Mouse (Mus musculus): ENCODE measurements around the gene Necap2. TPM values are rescaled to one million over a fixed set of nuclear protein-coding genes. Genes with fewer than 3 reads are reported as not detected.
A peak's percentile ranks its signal among the peaks of the same experiment; 100 is the strongest.

The Necap2 gene
- total RNA-seq, 2 experiments from 2014 or later: 36.6 to 41.4 TPM

DNA sequence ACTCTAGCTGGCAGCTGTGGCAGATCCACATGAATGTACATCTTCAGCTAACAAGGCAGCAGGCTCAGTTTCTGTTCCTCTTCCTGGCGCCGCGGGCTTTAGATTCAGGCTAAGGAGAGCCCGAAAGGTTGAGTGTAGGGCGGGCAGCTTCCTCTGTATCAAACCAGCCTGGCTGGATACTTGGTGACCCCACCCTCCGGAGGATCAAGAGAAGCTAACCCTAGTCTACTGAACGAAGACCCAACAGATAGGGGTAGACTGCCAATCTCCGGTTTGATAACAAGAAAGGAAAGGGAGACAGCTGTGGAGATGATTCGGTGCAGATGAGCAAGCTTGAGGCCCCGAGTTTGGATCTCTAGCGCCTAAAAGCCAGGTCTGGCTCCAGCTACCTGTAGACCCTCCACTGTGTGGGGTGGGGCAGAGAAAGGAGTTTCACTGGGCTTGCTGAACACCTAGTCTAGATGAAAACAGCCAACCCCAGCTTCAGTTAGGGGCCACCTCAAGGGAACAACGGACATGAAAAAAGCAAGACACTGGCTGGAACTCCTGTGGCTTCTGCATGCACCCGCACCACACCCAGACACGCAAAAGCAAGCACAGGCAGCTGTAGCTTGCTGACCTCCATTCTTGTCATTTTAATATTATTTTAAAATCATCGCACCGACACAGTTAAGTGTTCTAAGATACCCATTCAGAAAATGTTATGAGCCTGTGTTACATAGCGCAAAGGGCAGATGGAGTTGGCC is 1.2 kb downstream of the Necap2 start:
- DNase-seq: no peak
- intact Hi-C loops (cut with DNase I): no loop called here

DNA sequence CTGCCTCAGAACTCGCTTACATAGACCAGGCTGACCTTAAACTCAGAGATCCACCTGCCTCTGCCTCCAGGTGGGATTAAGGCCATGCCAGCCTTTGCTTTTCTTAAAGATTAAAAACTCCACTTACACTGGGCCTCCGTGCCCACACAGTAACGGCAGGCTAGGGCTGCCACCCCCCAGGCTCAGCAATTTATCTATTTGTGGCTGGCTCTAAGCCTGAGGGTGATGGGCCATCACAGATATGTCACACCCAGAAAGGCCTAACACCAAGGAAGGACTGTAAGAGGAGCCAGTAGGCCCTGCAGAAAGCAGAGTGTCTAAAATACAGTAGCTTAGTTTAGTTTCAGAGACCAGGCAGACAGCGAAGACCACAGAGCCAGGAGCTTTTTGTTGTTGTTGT is 4.0 kb downstream of the Necap2 start:
- DNase-seq: no peak
- intact Hi-C loops (cut with DNase I): no loop called here

DNA sequence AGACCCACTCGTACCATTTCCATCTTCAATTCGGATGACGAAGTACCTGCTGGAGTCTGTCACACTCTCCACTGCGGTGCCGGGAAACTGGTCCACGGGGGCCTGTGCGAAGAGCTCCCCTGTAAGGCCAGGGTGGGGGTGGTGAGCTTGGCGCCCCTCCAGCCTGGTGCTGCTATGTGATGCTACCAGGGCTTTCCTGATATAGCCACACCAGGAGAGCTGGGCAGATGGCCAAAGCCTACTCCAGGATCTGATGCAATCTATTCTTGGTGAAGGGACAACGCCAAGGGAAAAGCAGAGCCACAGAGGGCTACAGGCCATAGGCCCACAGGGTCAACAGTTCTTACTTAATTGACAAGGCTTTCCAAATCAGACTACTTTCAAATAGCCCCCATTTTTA is 4.5 kb downstream of the Necap2 start:
- DNase-seq: no peak
- intact Hi-C loops (cut with DNase I): no loop called here

DNA sequence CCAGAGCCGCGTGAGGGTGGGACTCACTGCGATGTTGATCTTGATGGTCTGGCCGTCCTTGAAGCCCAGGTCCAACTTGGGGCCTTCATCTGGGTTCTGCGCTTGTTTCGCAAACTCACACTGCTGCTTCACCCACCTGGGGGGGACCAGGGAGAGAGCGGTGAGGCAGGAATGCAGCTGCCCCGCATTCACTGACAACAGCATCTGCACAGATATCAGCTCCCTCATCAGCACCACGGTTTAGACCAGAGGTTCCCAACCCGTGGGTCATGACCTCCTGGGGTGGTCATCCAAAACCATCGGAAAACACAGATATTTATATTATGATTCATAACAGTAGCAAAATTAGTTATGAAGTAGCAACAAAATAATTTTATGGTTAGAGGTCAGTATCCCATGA is 5.7 kb downstream of the Necap2 start:
- no peak for DNase-seq

DNA sequence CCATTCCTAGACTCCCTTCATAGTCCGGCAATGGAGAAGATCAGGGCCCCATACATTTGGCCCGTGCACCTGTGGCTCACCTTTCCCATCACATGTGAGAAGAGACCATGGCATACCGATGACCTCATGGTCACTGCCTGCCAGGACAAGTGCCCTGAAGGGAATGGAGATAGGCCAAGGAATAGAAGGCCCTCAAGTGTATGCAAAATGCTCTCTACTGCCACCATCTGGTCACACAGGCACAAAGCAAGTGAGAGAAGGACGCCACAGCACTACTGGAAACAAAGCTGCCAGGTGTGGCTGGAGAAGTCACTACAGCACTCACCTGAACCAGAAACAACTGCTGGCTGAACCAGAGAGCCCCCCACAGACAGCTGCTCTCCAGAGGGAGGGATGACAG is 8.4 kb downstream of the Necap2 start:
- intact Hi-C loops (cut with DNase I): no loop called here
- DNase-seq: peak; percentile 58

More for the DNA sequence above, 5.7 kb downstream of the Necap2 start:
- intact Hi-C loops (cut with DNase I): no loop called here

DNA sequence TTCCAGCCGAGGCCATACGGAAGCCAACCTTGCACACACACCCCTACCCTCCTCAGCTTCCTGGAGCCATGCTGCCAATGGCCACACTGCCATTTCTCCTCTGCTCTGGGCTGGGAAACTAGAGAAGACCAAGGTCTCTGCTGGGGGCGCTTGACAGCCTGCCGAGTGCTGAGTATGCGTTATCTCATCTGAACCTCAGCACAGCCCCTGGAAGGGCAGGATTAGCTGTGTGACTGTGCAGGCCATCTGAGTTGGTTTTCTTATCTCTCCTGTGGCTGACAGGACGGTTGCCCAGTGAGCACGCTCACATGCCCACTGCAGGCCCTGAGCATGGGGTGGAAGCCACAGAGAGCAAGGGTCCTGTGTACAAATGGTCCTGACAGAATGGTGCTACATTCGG is 9.5 kb downstream of the Necap2 start:
- no peak for DNase-seq
- intact Hi-C loops (cut with DNase I): no loop called here

DNA sequence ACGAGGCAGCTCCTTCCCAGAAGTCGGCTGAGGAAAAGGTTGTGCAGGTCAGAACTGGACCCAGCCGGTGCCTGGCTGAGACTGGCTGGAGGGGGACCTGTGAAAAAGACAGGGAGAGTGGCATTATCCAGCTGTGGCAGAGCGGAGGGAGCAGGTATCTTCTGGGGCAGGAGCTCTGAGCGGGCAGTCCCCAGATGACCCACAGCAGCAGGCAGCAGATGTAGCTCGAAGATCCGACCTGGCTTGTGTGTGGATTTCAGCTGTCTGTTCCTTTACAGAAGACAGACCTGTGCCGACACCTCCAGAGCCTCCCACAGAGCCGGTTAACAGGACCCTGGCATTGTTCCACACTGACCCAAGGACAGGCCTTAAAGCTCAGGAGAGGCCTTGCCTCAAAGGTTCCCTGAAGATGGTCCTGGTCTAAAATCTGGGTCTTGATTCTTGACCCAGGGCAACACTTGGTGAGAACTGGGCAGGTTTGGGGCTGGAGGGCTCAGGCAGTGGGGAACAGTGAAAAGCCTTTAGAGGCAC is 10.6 kb downstream of the Necap2 start:
- no peak for DNase-seq
- intact Hi-C loops (cut with DNase I): no loop called here

DNA sequence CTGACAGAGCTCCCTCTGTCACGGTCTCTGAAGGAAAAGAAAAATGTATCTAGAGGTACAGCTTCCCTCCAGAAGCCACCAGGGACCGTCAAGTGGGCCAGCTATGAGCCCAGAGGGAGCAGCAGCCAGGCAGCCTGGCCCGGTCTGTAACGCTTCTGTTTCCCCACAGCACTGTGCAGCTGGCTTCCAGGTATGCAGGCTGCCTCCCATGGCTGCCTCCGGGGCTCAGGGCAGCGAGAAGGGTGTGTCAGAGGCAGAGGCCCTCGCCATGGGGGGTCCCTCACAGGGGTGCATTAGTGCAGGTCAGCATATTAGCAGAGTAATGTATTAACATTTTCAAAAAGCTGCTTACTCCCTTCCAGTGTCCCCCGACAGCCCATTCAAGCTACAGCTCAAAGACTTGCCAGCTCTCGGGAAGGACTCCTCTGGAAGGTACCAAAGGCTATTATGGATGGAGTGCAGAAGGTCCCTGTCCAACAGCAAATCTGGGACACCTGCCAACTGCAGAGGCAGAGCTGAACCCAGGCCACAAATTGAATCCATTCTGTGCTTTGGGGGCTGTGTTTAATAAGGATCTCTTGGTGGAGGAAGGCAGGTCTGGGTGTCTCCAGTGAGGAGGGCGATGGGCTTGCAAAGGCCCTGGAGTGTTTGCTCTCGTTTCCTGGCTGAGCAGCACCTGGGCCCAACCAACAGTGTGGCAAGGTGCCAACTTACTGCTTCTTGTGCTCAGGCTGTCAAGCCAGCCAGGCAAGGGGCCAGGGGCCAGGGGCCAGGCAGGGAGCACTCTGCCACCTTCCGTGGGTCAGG is 11.2 kb downstream of the Necap2 start:
- peak; percentile 71 for DNase-seq
- intact Hi-C loops (cut with DNase I): no loop called here

DNA sequence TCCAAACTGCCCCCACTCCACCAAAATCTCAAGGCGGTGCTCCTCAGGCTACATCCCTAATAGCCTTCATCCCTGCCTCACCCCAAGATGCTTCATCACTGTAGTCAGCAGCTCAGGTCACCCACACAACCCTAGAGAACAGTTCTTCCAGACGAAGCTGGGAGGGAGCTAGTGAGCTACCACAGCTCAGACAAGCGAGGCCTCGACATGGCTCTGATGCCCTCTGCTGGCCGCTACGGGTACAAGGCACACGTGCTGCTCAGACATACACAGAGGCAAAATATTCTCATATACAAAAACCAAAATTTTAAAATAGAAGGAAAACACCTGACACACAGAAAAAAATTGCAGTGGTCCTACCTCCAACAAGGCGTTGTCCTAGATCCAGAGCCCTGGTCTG is 13.0 kb downstream of the Necap2 start:
- intact Hi-C loops (cut with DNase I): no loop called here
- DNase-seq: peak; percentile 87

DNA sequence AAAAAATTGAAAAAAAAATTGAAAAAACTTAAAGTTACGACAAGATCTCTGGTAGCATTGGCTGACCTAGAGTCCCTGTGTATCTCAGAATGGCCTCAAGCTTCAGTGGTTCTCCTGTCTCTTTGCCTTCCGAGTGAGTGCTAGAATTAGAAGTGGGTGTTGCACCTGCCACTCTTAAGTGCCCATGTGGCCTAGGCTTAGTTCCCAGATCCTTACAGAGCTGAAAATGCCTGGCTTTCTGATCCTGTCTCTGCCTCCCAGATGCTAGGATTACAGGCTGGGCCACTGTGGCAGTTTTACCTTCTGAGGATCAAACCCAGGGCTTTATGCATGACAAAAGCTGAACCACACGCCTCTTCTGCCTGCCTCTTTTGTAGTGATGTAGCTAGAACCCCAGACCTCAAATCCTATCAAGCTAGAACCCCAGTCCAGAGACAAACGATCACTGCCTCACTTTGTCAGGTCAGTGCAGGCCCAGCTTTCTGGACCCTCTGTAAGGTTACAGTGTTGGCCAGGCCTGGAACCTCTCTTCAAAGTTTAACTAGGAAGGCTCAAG is 14.0 kb downstream of the Necap2 start:
- intact Hi-C loops (cut with DNase I): no loop called here
- no peak for DNase-seq

DNA sequence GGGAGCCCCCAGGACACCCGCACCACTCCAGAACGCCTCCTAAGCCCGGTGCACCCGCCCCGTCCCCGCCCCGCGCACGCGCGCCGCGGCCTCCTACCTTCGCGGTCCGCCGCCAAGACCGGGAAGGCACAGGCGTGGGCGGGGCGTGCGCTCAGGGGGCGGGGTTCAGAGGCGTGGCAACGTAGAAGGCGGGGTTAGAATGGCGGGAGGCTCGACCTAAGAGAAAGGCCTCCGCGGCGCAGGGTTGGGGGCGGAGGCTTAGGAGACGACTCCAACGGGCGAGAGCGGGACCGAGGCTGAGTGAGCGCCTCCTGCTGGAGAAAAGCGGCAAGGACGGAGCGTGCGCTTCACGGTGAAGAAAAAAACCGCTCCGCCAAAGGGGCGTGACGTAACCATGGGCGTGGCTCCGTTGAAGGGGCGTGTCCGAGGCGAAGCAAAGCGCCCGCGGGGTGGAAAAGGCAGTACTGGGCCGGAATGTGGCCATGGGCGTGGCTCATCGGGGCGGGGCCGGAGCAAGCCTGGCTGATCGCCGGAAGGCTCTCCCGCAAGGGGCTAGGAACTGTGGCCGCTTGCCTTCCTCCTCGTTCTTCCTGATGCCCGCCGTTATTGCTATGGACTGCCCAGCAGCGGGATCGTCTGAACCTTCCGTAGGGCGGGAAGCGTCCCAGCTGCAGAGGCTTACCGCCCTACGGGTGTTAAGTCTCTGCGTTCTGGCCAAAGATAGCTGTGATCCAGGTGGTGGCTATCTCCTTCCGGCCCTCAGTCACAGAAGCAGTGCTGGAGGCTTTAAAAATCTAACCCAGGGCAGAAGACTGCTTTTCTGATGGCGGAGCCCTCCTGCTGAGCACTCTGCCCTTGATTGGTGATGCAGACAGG is 17.5 kb downstream of the Necap2 start, which contains the start of gene Crocc:
Gene Crocc (minus strand): TSS at position 125 of the 876 bp plus-strand sequence.
- DNase-seq: peak; percentile 100
- intact Hi-C loops (cut with DNase I): no loop called here

DNA sequence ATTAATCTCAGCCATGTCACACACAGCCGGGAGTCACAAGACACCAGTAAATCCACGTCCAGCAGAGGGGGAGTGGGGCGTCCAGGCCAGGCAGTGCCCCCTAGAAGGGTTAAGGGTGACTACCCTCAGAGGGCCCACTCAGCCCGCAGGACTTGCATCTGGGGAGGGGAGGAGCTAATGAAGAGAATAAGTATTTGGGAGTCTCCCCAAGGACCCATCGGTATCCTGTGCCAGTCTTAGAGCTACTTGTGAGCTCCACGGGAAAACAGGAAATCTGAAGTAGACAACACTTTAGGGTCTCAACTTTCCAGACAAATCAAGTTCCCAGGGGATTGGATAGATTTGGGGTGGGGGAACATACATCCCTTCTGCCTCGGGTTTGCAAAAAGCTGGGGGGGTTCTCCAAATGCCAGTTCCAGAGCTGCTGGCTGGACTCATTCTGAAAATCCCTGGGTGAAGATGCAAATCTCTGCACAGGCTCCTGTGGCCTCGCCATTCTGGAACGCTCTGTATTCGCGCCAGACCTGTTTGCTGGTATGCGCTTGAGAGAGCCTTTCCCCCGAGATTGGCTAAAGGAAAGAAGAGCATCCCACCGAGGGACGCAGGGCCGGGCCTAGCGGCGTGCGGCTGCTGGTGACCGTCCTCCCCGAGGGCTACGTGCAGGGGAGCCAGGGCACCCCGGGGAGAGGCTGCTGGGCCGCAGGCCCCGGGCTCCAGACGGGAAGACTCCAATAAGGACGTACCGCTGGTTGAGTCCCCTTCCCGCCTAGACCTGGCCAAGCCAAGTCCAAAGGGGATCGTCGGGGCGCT is 18.3 kb downstream of the Necap2 start:
- intact Hi-C loops (cut with DNase I): no loop called here
- no peak for DNase-seq

DNA sequence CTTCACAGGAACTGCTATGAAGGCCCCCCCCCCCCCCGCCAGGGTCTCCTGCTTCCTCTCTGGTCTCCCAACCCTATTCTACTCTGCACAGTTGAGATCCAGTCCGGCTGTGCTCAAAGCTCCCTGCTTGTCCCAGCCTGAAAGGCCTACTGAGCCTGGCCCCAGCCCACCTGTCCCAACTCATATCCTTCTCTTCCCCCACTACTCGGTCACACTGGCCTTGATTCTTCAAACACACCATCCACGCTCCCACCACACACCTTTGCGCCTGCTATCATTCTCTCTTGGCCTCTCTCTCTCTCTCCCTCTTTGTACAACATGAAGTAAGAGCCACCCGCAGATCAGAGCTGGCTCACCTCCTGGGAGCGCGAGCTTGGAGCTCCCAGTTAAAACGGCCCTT is 19.3 kb downstream of the Necap2 start:
- no peak for DNase-seq
- intact Hi-C loops (cut with DNase I): no loop called here

DNA sequence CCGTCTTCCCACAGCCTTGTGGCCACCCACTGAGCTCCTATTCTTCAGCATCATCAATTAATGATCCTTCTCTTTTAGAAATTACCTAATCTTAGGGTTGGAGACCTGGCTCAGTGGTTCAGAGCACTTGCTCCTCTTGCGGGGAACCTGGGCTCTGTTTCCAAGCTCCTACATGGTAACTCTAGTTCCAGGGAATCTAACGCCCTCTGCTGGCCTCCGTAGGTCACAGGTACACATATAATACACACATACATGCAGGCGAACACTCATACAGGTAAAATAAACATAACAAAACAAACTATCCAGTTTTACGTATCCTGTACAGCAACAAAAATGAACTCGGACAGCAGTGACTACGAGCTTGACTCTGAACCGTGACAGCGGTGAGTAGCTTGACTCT is 21.2 kb downstream of the Necap2 start:
- no peak for DNase-seq
- intact Hi-C loops (cut with DNase I): no loop called here

DNA sequence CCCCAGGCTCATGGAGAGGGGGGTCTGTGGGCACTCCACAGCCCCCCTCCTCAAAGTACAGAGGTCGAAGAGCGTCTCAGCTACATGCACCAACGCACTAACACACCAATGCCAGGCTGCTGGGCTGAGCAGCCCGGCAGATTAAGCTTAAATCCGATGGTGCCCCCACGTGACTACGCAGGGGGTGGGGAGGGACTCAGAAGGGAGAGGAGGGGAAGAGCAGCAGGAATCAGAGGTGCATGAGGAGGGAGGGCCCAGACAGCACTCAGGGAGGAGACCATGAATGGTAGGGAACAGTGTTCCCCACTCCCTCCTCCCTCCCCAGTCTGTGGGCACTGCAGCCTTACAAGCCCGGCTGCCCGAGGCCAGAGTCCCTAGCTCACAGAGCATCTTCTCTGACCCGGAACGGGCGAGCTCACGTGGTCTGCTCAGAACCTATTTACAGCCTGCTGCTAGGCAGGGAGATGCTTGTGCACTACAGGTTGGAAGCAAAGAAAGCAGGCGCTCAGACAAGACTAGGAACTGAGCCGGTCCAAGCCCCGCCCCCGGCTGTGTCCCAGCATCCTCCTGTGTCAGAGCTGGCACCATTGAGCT is 24.5 kb downstream of the Necap2 start:
- peak; percentile 64 for DNase-seq
- intact Hi-C loops (cut with DNase I): no loop called here

DNA sequence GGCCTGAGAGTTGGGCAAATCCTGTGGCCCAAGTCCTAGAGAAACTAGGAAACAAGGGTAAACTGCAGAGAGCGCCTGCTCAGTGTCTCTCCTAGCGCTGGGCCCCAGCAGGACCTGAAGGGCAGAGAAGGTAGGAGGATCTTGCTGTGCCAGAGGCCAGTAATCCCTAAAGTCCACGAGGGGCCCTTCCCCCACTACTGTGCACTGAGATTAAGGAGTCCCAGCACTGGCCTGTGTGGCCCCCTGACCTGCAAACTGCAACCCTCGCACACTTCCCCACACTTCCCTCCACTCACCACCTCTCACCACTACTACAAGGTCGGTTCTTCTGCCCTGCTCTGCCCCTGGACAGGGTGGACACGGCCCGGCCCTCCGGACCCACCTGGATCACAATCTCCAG is 25.0 kb downstream of the Necap2 start:
- DNase-seq: no peak
- intact Hi-C loops (cut with DNase I): no loop called here

DNA sequence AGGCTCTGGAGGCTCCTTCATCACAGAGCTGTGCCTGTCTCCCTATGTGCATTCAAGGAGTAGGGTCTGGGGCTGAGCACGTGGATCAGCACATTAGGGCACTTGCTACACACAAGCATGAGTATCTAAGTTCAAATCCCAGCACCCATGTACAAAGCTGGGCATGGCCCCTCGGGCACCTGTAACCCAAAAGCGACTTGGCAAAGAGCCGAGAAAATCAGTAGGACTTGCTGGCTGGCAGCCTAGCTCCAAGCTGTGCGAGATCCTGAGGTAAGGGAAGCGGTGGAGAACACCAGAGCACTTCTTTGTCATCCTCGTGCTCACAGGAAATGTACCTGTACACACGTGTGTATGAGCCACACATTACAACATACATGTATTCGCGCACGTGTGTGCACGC is 25.7 kb downstream of the Necap2 start:
- intact Hi-C loops (cut with DNase I): no loop called here

DNA sequence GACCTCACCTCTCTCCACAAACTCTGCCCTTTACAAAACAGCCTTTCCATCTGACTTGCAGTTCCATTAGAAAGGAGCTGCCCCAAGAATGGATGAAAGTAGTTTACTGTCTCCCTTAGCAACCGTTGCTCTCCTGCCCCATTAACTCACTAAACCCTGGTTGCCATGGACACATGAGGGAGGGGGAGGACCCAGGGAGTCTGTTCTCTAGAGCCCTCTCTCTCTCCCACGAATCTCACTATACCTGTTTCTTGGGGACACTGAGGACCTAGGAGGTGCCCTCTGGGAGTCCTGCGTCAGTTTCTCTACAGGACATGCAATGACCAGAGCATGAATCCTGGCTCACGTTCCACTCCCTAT is 28.7 kb downstream of the Necap2 start:
- intact Hi-C loops (cut with DNase I): no loop called here
- peak; percentile 49 for DNase-seq

More for the DNA sequence above, 25.7 kb downstream of the Necap2 start:
- DNase-seq: no peak

DNA sequence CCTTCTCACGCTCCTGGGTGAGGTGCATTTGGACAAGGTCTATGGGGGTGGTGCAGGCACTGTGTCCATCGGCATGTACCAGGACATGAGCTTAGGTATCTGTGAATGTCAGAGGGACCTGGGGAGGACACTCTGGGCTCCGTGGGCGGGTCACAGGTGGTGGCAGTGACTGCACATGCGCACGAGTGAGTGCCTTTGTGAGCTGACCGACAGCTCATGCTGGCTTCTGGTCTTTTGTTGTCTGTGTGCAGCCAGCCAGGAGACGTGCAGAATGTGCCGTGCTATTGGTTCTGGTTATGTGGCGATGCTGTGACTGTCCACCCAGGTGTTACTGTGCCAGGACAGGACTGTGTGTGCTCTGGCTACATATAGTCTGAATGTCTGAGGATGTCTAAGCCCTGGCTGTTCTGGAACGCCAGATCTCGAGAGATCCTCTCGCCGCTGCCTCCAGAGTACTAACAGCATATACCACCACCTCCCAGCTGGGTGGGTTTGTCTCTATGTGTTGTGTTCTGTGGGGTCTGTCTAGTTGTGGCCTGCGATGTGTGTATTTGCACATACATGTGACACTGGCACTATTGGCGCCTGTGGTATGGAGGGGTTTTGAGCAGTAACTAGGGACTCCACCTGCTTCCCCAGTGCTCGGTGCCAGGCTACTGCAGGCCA is 29.2 kb downstream of the Necap2 start:
- DNase-seq: no peak

More for the DNA sequence above, 29.2 kb downstream of the Necap2 start:
- intact Hi-C loops (cut with DNase I): no loop called here
